Mouse (Mus musculus) neural tube, embryonic 15.5 days (tissue): ENCODE results near the gene Ebf4. TPM values are rescaled to one million over a fixed set of nuclear protein-coding genes. Genes with fewer than 3 reads are reported as not detected.
"Not testable (repeated sequence)": the region's sequence is repeated elsewhere in the genome, so short reads cannot be mapped to it uniquely, and the experiment has no call there.

Experiments used
- ATAC-seq: fragments of 200-750 bp; cut with Nextera tagmentation; 2 replicates; pipeline ENCODE4 v1.8.0; 2017; ENCODE audit warnings: mild to moderate bottlenecking, moderate TSS enrichment, moderate library complexity; ENCODE audit not compliant: low FRiP score
- H3K27ac ChIP-seq: fragments of 300-500 bp; sonication (generic); replicated peaks from 2 replicates; pipeline ENCODE4 v1.5.1; 2015; ENCODE audit warnings: mild to moderate bottlenecking, inconsistent platforms
- H3K27me3 ChIP-seq: fragments of 300-500 bp; sonication (generic); replicated peaks from 2 replicates; pipeline ENCODE4 v1.6.1; 2015; ENCODE audit warnings: inconsistent platforms
- H3K36me3 ChIP-seq: fragments of 300-500 bp; sonication (generic); 2 replicates; pipeline ENCODE4 v1.6.1; 2015; ENCODE audit warnings: inconsistent platforms
- H3K4me1 ChIP-seq: fragments of 300-500 bp; sonication (generic); 2 replicates; pipeline ENCODE4 v1.6.1; 2015; ENCODE audit warnings: inconsistent platforms
- H3K4me2 ChIP-seq: fragments of 300-500 bp; sonication (generic); 2 replicates; pipeline ENCODE4 v1.6.1; 2015; ENCODE audit warnings: inconsistent platforms, mild to moderate bottlenecking, moderate library complexity
- H3K4me3 ChIP-seq: fragments of 300-500 bp; sonication (generic); replicated peaks from 2 replicates; pipeline ENCODE4 v1.5.1; 2015; ENCODE audit warnings: mild to moderate bottlenecking, inconsistent platforms
- H3K9ac ChIP-seq: fragments of 300-500 bp; sonication (generic); replicated peaks from 2 replicates; pipeline ENCODE4 v1.6.1; 2015; ENCODE audit warnings: mild to moderate bottlenecking, inconsistent platforms
- H3K9me3 ChIP-seq: fragments of 300-500 bp; sonication (generic); replicated peaks from 2 replicates; pipeline ENCODE4 v1.6.1; 2016; ENCODE audit warnings: inconsistent platforms
- WGBS: fragments of 180-500 bp; shearing (Covaris S2); methylation state at CpG from one replicate; pipeline ENCODE4 v1.1.7; 2015; ENCODE audit warnings: mixed read lengths; 5-methylcytosine and 5-hydroxymethylcytosine counted together
- polyA plus RNA-seq: library from polyadenylated mRNA; unstranded; fragments of >200 nt; fragmentation: Nextera tagmentation; extraction: Ambion mirVana; gene quantifications from 2 replicates; pipeline ENCODE4 v1.2.1, GENCODE M21; 2015

Gene Ebf4
- polyA plus RNA-seq, 1 experiment from 2014 or later, result 7.8 TPM

GRCm38 (mm10) chr2:130357551-130357950, 62.6 kb downstream of the Ebf4 start:
- Histone ChIP-seq H3K4me2 (no peak overlapping the region), H3K9me3 (no peaks in the 10 kb centered on the region), H3K27me3 (peaks cover 38% of the 10 kb centered on the region), H3K9ac (no peak overlapping the region), H3K36me3 (no peaks in the 10 kb centered on the region), H3K4me3 (no peak overlapping the region), H3K27ac (no peak overlapping the region), H3K4me1 (peaks cover 6% of the 10 kb centered on the region; the same call in 1 of the 2 replicates)
- no peak for ATAC-seq
- WGBS, result 91% methylated on average over 5 of the region's 5 CpGs

GRCm38 (mm10) chr2:130358852-130359251, 63.9 kb downstream of the Ebf4 start:
- Histone ChIP-seq H3K4me2 (no peak overlapping the region), H3K27ac (no peak overlapping the region), H3K9me3 (no peaks in the 10 kb centered on the region), H3K4me3 (no peak overlapping the region), H3K27me3 (peaks cover 51% of the 10 kb centered on the region), H3K36me3 (no peaks in the 10 kb centered on the region), H3K9ac (no peak overlapping the region), H3K4me1 (peaks cover 6% of the 10 kb centered on the region; the same call in 1 of the 2 replicates)
- ATAC-seq, result no peak
- WGBS, result 20% methylated on average over 5 of the region's 5 CpGs

GRCm38 (mm10) chr2:130362511-130363026, 67.6 kb downstream of the Ebf4 start:
- no peak overlapping the region for H3K27ac ChIP-seq
- no peak overlapping the region for H3K9ac ChIP-seq
- H3K4me3 ChIP-seq, result no peak overlapping the region
- H3K4me1 ChIP-seq, result peaks cover 6% of the 10 kb centered on the region
- H3K4me2 ChIP-seq, result no peak overlapping the region
- H3K27me3 ChIP-seq, result peaks cover 68% of the 10 kb centered on the region
- no peaks in the 10 kb centered on the region for H3K9me3 ChIP-seq
- WGBS, result 4% methylated on average over 14 of the region's 14 CpGs
- H3K36me3 ChIP-seq, result no peaks in the 10 kb centered on the region
- peak; percentile 37; the same call in 1 of the 2 replicates for ATAC-seq

GRCm38 (mm10) chr2:130365211-130366094, 70.5 kb downstream of the Ebf4 start:
- H3K27me3 ChIP-seq, result peaks cover 50% of the 10 kb centered on the region

GRCm38 (mm10) chr2:130367386-130367785, 72.4 kb downstream of the Ebf4 start:
- Histone ChIP-seq H3K4me2 (no peak overlapping the region), H3K27ac (no peak overlapping the region), H3K4me3 (no peak overlapping the region), H3K9ac (no peak overlapping the region), H3K9me3 (no peaks in the 10 kb centered on the region), H3K36me3 (no peaks in the 10 kb centered on the region), H3K27me3 (peaks cover 31% of the 10 kb centered on the region), H3K4me1 (peaks cover under 1% of the 10 kb centered on the region; the same call in 1 of the 2 replicates)
- WGBS, result 64% methylated on average over 4 of the region's 4 CpGs
- no peak for ATAC-seq

More at GRCm38 (mm10) chr2:130365211-130366094, 70.5 kb downstream of the Ebf4 start:
- WGBS, result 14% methylated on average over 30 of the region's 30 CpGs
- Histone ChIP-seq H3K4me3 (peak overlapping the region; percentile 28), H3K4me1 (peaks cover 6% of the 10 kb centered on the region), H3K9me3 (no peaks in the 10 kb centered on the region), H3K9ac (no peak overlapping the region), H3K36me3 (no peaks in the 10 kb centered on the region), H3K27ac (no peak overlapping the region), H3K4me2 (peak overlapping the region; percentile 52)
- ATAC-seq, result no peak

DNA sequence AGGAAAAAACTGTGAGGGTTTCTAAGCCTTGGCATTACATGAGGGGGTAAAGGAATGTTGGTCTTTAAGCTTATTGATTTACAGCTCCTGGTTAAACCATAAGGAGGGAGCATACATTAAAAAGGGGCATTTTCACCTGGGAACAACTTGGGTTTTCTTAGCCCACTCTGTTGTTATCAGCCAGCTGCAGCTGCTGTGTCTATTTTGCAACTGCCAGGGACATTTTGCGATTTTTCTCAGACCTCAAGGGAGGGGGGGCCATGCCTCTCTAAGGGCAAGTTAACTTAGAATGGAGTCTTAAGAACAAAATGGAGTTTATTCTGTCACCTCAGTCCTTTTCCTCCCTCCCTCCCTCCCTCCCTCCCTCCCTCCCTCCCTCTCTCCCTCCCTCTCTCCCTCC, 78.1 kb downstream of the Ebf4 start:
- 63% methylated on average over 1 of the region's 1 CpGs for WGBS
- not testable (repeated sequence) for H3K4me3 ChIP-seq, ATAC-seq, H3K9ac ChIP-seq, H3K4me1 ChIP-seq, H3K27me3 ChIP-seq, H3K9me3 ChIP-seq, H3K27ac ChIP-seq, H3K36me3 ChIP-seq, H3K4me2 ChIP-seq

GRCm38 (mm10) chr2:130374951-130375350, 80.0 kb downstream of the Ebf4 start:
- no peak for ATAC-seq
- H3K27me3 ChIP-seq, result no peaks in the 10 kb centered on the region
- H3K4me3 ChIP-seq, result no peak overlapping the region
- no peaks in the 10 kb centered on the region for H3K36me3 ChIP-seq
- H3K4me1 ChIP-seq, result no peaks in the 10 kb centered on the region
- no peak overlapping the region for H3K4me2 ChIP-seq
- no peak overlapping the region for H3K9ac ChIP-seq
- no peaks in the 10 kb centered on the region for H3K9me3 ChIP-seq
- WGBS, result 82% methylated on average over 4 of the region's 4 CpGs
- H3K27ac ChIP-seq, result no peak overlapping the region

DNA sequence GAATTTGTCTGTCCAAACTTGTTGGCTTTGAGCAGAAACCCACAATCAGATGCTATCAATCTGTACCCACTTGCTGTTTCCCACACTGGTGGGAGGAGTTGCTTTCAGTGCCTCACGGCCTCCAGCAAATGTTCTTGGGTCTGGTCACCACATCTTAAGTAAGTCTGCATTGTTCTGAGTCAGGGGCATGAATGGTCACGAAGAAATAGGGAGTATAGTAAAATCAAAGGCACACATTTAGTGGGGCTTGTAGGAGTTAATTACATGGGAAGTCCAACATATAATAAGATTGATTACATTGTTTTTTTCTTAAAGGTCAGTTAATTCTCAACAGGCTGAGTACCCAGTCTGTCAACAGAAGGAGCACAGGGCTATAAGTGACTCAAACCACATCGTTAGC, 88.2 kb downstream of the Ebf4 start:
- ATAC-seq, result no peak
- H3K9ac ChIP-seq, result no peak overlapping the region
- H3K27me3 ChIP-seq, result 0 out of 2 replicates have a peak, but pooled peaks cover 3% of the 10 kb centered on the region
- H3K36me3 ChIP-seq, result no peaks in the 10 kb centered on the region
- no peak overlapping the region for H3K27ac ChIP-seq
- no peaks in the 10 kb centered on the region for H3K9me3 ChIP-seq
- 33% methylated on average over 3 of the region's 3 CpGs for WGBS
- H3K4me2 ChIP-seq, result no peak overlapping the region
- H3K4me1 ChIP-seq, result no peaks in the 10 kb centered on the region
- H3K4me3 ChIP-seq, result no peak overlapping the region

DNA sequence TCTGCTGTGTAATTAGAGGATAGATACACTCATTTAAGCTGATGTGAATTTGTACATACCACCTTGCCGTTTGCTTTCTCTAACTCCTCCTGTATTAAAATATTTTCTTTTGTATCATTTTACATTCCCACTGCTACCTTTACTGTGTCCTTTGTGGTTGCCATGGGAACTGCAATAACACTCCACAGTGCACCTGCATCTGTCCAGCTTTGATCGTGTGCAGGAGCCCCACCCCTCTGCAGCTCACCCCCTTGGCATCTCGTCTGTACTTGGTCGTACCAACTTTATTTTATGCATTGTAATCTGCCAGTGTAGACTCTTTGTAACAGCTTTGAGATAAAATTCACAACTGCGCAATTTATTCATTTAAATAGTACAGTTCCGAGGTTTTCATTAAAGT, 88.9 kb downstream of the Ebf4 start:
- no peak overlapping the region for H3K9ac ChIP-seq
- no peaks in the 10 kb centered on the region for H3K9me3 ChIP-seq
- H3K27me3 ChIP-seq, result 0 out of 2 replicates have a peak, but pooled peaks cover 3% of the 10 kb centered on the region
- WGBS, result 66% methylated on average over 6 of the region's 6 CpGs
- H3K27ac ChIP-seq, result no peak overlapping the region
- no peak overlapping the region for H3K4me3 ChIP-seq
- H3K4me1 ChIP-seq, result no peaks in the 10 kb centered on the region
- no peak overlapping the region for H3K4me2 ChIP-seq
- ATAC-seq, result no peak
- H3K36me3 ChIP-seq, result no peaks in the 10 kb centered on the region

DNA sequence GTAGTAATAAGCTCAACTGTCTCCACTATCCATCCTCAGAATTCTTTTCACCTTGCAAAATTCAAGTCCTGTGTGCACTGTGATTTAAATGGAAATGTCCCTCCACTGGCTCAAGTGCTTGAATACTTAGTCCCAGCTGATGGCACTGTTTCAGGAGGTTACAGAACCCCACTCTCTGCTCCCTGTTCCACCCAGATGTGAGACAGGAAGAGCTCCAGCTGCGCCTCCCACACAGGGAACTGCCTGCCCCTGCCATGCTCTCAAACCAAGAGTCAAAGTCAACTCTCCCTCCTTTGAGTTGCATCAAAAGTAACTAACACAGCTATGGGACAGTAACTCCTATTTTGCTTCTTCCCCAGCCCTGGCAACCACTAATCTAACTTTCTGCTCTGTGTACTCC, 91.2 kb downstream of the Ebf4 start:
- Histone ChIP-seq H3K27ac (no peak overlapping the region), H3K4me3 (no peak overlapping the region), H3K4me2 (no peak overlapping the region), H3K9ac (no peak overlapping the region), H3K27me3 (0 out of 2 replicates have a peak, but pooled peaks cover 3% of the 10 kb centered on the region), H3K36me3 (peaks cover 5% of the 10 kb centered on the region; the same call in 1 of the 2 replicates), H3K9me3 (no peaks in the 10 kb centered on the region), H3K4me1 (no peaks in the 10 kb centered on the region)
- 82% methylated on average over 1 of the region's 1 CpGs for WGBS
- no peak for ATAC-seq

GRCm38 (mm10) chr2:130388796-130389195, 93.8 kb downstream of the Ebf4 start:
- no peaks in the 10 kb centered on the region for H3K9me3 ChIP-seq
- H3K4me3 ChIP-seq, result no peak overlapping the region
- peaks cover 16% of the 10 kb centered on the region for H3K36me3 ChIP-seq
- no peak overlapping the region for H3K27ac ChIP-seq
- H3K9ac ChIP-seq, result no peak overlapping the region
- ATAC-seq, result no peak
- no peak overlapping the region for H3K4me2 ChIP-seq
- WGBS, result 81% methylated on average over 2 of the region's 2 CpGs
- H3K4me1 ChIP-seq, result no peaks in the 10 kb centered on the region
- 0 out of 2 replicates have a peak, but pooled peaks cover 3% of the 10 kb centered on the region for H3K27me3 ChIP-seq
